In the genomic region with DNA sequence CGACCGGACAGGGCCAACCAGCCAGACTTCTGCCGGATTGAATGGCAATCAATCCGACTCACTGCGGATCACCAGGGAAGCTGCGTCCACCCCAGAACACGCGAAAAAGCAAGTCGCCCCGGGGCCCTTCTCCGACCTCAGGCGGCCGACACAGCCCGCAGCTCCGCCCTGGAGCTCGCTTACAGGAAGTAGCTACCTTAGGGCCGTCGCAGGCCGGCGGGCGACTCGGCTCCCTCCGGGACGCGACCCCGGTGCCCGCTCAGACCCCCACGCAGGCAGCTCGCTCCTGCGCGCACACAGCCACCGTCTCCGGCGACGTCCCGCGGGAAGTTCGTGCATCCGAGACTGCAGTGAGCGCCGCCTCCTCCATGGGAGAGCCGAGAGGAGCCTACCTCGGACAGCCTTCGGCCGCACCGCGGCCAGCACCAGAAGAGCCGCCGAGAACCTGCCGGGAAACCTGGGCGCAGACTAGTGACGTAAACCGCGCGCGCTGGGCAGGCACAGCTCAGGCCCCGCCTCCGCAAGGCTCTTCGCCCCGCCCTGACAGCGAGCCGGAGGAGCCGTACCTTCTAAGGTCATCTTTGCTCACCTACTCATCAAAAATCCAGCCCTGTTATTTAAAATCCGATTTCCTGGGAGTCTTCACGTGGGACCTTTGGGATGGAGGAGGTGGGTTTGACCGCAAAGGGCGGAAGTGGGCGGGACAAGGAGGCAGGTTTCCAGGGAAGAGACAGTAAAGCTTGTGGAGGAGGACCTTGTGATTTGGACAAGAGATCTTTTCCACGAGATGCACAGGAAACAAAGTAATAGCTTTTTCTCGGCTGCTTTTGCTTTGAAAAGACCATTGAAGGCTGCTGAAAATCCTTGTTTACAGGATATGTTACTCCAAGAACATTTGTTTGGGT, we compare ENCODE assay signal across 1 mouse cellular context.
TF ChIP-seq lines count a peak whose summit lies in the region.

Nipa2 (minus strand) TSS at position 473 of the 905 bp plus-strand sequence.

TF ChIP-seq in CH12.LX, 34 proteins besides CTCF, POLR2A, EP300 and RAD21 (continued from another document):
- TF ChIP-seq KAT2A (IDR thresholded peaks at IDR 0.05; ENCODE audit: insufficient replicate concordance, low read length) (0 out of 2 replicates have a peak, but pooled peaks have one; percentile 44), ELF1 (IDR thresholded peaks at IDR 0.05; ENCODE audit: low read depth, low read length) (peak; percentile 71), JUN (IDR thresholded peaks at IDR 0.05; ENCODE audit: insufficient read depth, low read depth, low read length) (no peak), ETS1 (conservative IDR thresholded peaks at IDR 0.05; ENCODE audit: low read depth, low read length) (no peak), POLR2AphosphoS2 (IDR thresholded peaks at IDR 0.05; ENCODE audit: low read depth, low read length) (peak; percentile 78), JUND (conservative IDR thresholded peaks at IDR 0.05; ENCODE audit: low read depth, low read length) (no peak), TBP (conservative IDR thresholded peaks at IDR 0.05; ENCODE audit: low read depth, low read length) (peak; percentile 44; the same call in 1 of the 2 replicates), IRF4 (IDR thresholded peaks at IDR 0.05; ENCODE audit: low read depth, low read length) (peak; percentile 44; the same call in 1 of the 2 replicates), ZNF384 (IDR thresholded peaks at IDR 0.05; ENCODE audit: low read depth, low read length) (no peak), UBTF (IDR thresholded peaks at IDR 0.05; ENCODE audit: low read depth, low read length) (peak; percentile 86), TCF12 (IDR thresholded peaks at IDR 0.05; ENCODE audit: low read depth, low read length) (peak; percentile 78)
